Mouse (Mus musculus) heart, postnatal 10 days (tissue): ENCODE results near the gene Slc28a3. TPM values are rescaled to one million over a fixed set of nuclear protein-coding genes. Genes with fewer than 3 reads are reported as not detected.

Experiments
- DNase-seq, 2 experiments: peaks; one replicate each; pipeline ENCODE4 v3.0.0; 2021
- intact Hi-C: fragments of 180-260 bp; cut with DNase I; formaldehyde crosslinking; loops from one replicate; pipeline ENCODE4 v1.15.1; 2025
- total RNA-seq, 2 experiments: library from RNA; stranded (reverse); gene quantifications; 2 replicates each; pipeline ENCODE4 v1.2.3; 2021

The Slc28a3 gene
- total RNA-seq, 2 experiments from 2014 or later, result not detected

DNA sequence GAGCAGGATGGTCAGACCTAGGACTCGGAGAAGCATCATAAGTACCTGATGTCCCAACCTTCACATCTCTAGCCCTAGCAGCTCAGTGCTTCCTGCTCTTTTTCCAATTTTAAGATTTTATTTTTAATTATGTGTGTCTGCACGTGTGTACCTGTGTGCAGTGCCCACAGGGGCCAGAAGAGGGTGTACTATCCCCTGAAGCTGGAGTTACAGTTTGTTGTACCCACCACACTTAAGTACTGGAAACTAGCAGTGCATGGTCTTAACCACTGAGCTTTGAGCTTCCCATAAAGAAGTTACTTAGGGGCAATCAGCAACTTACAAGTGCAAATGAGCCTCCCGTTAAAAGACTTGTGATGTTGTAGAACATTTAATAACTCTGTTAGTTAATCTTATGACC, 86.1 kb downstream of the Slc28a3 start:
- intact Hi-C loops, result no loop called here

DNA sequence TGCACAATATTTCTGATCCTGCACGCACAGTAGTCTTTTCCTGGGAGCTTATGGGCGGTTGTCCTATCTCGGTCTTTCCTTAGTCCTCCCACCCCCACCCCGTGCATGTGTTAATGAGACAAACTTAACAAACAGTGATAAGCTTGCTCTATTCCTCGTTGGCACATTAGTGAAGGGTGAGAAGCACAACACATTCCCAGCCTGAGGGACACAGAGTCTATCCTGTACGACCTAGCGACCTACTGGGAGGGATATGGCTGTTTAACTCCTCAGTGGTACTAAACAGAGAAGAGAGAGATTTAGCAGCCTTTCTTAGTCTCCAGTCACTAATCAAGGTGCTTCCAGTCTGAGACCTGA, 86.9 kb downstream of the Slc28a3 start:
- DNase-seq, result no peak

More for the DNA sequence above, 86.1 kb downstream of the Slc28a3 start:
- DNase-seq, result no peak

GRCm38 (mm10) chr13:58523011-58523760, 87.5 kb downstream of the Slc28a3 start:
- no peak for DNase-seq
- intact Hi-C loops, result no loop called here

More for the DNA sequence above, 86.9 kb downstream of the Slc28a3 start:
- intact Hi-C loops, result no loop called here

GRCm38 (mm10) chr13:58521331-58522030, 89.2 kb downstream of the Slc28a3 start:
- intact Hi-C loops, result no loop called here

DNA sequence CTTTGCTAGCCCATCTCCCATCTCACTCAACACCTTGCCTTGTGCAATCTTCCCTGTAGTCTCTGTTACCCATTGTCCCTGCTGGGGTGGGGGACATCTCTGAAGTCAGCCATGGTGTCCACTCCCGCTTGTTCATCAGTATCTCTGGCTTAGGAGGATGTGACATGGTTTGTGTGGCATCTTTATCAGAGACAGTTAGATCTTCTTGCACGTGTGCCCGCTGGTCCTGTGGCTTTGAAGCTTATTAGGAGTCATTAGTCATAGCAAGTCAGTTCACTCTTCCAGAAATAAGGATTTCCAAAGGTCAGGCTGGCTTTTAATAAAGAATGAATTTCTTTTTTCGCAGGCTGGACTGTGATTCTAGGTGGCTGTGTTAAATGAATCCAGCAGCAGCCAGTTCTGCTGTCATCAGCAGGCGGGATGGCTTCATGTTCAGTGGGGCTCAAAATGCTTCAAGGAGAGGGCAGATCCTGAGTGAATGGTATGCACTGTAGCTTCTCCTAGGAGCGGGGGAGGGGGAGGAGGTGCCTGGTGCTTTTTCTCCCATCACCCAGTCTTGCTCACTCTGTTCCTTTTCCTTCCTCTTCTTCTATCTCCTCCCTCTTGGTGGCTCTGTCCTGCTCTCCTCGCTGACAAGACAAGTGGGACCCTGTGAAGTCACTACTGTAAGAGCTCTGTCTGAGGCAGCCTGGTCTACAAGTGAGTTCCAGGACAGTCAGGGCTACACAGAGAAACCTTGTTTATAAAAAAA, 89.9 kb downstream of the Slc28a3 start:
- intact Hi-C loops, result no loop called here
- DNase-seq, result no peak

More at GRCm38 (mm10) chr13:58521331-58522030, 89.2 kb downstream of the Slc28a3 start:
- no peak for DNase-seq

GRCm38 (mm10) chr13:58520028-58520427, 90.6 kb downstream of the Slc28a3 start:
- intact Hi-C loops, result no loop called here
- peak in 1 of 2 experiments; percentile 13 for DNase-seq

DNA sequence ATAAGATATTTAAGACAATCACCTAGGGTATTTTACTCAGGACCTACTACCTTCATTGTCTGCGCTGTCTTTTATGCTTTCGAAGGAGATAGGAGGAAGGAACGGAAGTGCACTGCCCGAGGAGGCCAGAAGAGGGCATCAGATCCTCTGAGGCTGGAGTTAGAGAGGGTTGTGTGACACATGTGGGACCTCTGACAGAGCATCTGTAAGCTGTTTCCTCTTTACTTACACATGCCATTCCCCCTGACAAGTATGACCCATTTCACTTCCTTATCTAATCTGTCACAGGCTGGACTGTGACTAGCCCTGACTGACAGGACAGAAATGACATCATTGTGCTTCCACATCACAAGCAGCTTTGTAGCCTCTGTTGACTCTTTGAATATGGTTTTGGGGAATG, 94.4 kb downstream of the Slc28a3 start:
- intact Hi-C loops, result no loop called here
- no peak for DNase-seq

DNA sequence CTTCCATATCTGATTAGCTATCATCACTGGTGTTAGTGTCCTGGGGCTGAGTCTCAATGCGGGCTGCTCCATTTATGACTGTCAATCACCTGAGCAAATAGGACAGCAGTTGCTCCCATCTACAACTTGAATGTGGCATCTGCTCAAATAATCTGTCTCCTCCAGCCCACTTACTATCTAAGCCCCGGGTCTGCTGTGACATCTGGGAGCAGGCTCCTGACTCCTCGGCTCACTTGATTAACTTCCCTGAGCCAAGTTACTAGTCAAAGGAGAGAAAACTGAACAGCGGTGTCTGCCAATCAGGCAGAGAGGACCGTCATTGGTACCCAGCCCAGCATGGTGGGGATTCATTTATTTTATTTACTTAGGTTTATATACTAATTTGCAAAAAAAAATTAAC, 95.0 kb downstream of the Slc28a3 start:
- DNase-seq, result no peak
- intact Hi-C loops, result no loop called here

- no peak for DNase-seq
- intact Hi-C loops, result no loop called here
Observed at GRCm38 (mm10) chr13:58514147-58514727, 96.4 kb downstream of the Slc28a3 start.

- intact Hi-C loops, result no loop called here
- no peak for DNase-seq
Observed at GRCm38 (mm10) chr13:58511926-58512325, 98.8 kb downstream of the Slc28a3 start.

DNA sequence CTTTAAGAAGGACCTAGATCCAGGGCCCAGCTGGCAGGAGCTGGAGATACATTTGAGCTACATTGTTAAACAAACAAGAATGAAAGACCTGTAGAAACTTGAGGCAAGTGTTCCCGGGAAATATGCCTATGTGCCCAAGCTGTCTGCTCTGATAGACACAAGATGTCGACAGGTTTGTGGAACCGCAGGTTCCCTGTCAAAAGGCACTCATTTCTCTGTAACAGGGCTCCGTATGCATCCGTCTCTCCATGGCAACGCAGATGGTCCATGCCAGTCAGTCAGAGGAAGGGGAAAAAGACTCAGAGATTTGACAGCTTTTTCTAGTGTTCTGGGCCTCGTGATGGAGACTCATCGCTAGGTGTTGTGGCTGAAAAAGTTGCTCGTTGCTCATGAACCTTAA, 99.4 kb downstream of the Slc28a3 start:
- no peak for DNase-seq
- intact Hi-C loops, result no loop called here

GRCm38 (mm10) chr13:58509241-58509640, 101.4 kb downstream of the Slc28a3 start:
- no peak for DNase-seq
- intact Hi-C loops, result no loop called here

DNA sequence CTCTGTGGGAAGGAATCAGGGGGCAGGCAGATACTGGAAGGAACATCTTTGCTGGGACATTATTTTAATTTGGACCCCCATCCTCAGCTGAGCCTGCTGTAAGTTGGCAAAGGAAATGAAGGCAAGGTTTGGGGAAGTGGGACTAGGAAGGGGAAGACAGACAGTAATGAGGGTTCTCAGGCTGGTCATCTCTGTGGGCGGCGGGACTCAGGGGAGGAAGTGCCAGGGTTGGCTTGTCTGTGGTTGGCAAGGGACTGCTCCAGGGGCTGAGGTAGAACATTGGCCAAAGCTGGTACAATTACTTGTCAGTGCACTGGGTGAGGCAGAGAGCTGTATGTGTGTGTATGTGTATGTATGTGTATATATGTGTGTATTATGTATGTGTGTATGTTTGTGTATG, 107.1 kb downstream of the Slc28a3 start:
- no peak for DNase-seq
- intact Hi-C loops, result no loop called here

- intact Hi-C loops, result no loop called here
- peak in 1 of 2 experiments; percentile 16 for DNase-seq
Observed at GRCm38 (mm10) chr13:58497809-58498208, 112.9 kb downstream of the Slc28a3 start.

Other genes with a start within 250 kb of the Slc28a3 start
- 10 to 100 TPM; 16.6 to 18.0 TPM for gene 2210016F16Rik, start 225.7 kb downstream of the Slc28a3 start, total RNA-seq
- 10 to 100 TPM in 1 of 2 experiments, 1 to 10 TPM in 1; 9.9 to 12.9 TPM for gene Rmi1, start 208.6 kb downstream of the Slc28a3 start, total RNA-seq
- 100 to 1,000 TPM; 721 to 814 TPM for gene Hnrnpk, start 207.5 kb downstream of the Slc28a3 start, total RNA-seq
- 1 to 10 TPM; 2.1 to 3.5 TPM for gene Ntrk2, start 195.7 kb upstream of the Slc28a3 start, total RNA-seq